Mouse (Mus musculus) CH12F3 (cell line): Measurements from ENCODE around the gene Fat4.

ENCODE experiments used
- in situ Hi-C: fragments of 300-500 bp; cut with MboI; formaldehyde crosslinking; loops from 2 replicates; pipeline ENCODE4 v1.14.3; 2020; ENCODE audit warnings: low sequenced_read_pairs

The Fat4 gene

GRCm38 (mm10) chr3:38900839-38901238, 14.1 kb downstream of the Fat4 start:
- in situ Hi-C loops: no loop called here

GRCm38 (mm10) chr3:38906832-38907231, 20.1 kb downstream of the Fat4 start:
- in situ Hi-C loops: no loop called here

DNA sequence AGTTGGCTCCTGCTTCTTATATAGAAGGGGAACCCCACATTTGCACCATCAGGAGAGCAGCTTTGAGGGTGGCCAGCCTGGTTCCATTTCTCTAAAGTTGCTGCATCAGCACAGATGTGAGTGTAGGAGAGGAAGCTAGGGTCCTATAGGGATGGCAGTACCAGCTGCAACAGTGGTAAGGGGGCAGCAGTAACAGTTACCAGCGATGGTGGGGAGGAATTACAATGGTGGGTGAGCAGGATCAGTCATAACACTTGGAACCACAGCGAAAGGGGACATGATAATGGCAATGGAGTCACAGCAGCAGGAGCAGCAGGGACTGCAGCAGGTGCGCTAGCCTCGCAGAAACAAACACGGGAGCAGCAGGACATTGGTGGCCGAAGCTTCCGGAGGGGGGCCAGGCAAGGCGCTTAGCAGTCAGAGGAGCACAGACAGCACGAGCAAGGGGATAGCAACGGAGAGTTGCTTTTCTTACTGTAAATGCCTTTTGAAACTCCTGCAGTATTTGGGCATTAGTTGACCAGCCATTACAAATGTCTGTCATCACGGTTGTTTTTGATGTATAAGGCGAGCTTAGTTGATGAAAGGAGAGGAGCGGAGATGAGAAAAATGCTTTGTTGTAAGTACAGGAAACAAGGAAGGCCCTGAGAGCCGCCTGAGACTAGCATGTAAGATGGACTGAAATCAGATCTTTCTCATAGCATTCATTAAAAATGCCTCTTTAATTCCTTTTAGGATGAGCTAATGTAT, 21.1 kb downstream of the Fat4 start:
- in situ Hi-C loops: no loop called here

DNA sequence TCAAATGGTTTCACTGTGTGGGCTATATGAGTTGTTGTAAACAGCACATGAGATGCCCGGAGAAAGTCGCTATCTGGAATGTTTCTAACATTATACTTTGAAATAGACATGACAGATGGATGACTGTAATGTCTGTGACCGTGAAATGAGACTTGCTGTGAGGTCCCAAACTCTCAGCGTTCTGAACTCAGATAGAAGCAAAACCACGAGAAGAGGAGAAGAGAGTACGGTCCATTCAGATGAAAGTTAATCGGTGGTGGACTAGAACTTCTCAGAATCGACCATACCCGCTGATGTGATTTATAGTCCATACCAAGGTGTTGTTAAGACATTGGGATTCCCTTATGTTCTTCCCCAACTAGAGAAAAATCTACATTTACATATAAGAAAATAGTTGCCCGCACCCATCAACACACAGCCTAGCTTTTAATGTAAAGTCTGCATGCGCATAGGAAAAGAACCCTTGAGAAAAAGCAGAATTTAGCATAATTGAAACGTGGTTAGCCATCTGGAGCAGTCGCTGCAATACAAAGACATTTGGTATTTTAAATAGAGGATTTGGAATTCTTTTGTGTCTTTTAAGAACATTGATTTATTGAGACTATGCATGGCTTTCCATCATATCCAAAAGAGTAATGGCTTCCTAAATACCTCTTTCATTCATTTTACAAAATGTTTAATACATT, 21.8 kb downstream of the Fat4 start:
- in situ Hi-C loops: no loop called here

DNA sequence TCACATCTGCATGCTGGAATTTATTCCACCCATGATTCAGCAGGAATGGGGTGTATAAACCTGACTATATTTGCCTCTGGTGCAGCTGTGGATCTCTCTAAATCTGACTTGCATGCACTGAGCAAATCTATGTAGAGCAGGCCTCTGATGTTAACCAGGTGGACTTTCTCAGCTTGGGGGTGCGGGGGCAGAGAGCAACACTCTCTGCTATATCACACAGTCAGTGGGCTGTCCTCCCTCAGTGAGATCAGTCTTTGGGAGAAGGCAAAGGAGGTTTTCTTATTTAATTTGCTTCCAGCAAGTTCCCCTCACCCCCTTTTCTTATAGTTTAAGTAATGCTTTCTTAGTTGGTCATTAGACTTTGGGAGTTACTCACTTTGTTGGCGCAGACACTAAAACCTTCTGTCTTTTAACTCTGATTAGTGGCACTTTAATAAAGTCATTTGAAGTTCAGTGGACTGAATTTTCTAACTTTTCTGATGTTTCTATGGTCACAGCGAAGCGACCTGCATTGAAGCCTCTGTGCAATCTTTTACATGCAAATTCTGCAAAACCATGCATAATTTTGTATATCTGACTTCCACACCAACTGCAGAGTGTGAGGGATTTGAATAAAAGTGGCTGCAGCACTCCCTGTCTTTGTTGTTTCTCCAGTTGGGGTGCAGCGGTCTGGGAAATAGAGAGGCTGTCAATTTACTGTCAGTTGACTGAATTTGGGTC, 26.2 kb downstream of the Fat4 start:
- in situ Hi-C loops: no loop called here

- in situ Hi-C loops: no loop called here
Measured at GRCm38 (mm10) chr3:38913488-38914105, 26.9 kb downstream of the Fat4 start.

DNA sequence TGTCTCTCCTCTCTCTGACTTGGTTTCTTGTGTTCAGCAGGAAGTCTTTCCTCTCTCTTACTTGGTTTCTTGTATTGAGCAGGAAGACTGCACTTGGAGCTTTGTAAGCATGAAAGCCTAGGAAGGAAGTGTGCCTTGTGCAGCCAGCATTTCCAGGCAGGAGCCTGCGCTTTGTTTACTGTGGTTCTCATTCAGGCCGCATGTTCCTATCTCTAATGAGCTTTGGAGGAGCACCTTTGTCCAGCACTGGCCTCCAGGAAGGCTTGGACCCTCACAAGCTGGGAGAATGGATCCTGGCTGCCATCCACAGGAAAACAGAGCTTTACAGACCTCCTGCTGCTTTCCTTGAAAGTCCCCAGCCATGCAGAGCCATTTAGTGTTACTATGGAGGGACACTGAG, 32.2 kb downstream of the Fat4 start:
- in situ Hi-C loops: no loop called here

DNA sequence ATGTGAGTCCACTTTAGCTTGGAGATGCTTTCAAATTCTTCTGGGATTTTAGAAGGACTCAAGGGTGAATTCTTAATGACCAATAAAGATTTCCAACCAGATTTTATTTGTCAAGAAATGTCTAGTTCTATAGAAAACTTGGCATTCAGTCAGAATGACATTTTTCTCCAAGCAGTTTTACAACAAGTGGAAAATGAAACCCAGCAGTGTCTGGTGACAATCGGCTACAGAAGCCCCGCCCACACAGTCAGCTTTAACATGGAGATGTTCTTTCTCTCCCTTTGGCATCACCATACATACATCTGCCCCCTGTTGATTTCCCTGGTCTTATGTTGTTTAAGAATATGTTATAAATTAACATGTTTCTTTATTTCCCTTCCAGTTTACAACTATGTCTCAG, 34.3 kb downstream of the Fat4 start:
- in situ Hi-C loops: no loop called here

DNA sequence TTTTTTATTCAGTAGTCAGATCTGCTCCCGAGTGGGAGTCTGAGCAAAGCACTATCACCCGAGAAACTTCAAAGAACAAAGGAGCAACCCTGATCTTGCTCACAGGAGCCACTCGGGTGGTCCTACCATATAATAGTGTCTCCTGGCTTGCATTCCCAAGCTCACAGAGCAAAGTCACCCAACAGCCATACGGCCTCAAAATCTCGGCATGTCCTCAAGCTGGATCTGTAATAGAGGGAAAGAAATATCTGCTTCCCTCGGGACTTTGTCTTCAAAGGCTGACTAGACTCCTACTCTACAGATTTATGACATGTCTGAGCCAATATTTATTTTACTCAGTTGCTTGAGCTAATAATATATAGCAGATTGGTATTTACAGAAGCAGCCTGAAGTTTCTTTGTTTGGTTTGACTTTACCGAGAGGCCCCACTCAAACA, 36.5 kb downstream of the Fat4 start:
- in situ Hi-C loops: no loop called here

- in situ Hi-C loops: no loop called here
Measured at GRCm38 (mm10) chr3:38928076-38928686, 41.4 kb downstream of the Fat4 start.

DNA sequence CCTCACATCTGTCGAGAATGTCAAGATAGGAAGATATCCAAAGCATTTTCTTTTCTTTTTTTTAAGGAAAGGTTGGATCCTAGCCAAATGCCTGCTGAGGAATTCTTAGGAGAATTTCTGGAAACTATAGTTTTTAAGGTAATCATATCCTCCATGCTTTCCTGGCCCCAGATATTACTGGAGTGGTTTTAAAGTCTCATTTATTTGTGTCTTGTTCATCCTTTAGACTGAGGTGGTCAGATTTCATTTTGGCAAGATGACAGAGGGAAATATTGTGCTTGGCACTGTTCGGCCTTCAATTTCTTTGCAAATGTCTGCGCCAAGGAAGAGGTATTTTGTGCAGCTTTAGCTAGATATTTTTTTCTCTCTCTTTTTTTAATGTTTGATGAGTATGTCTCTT, 42.0 kb downstream of the Fat4 start:
- in situ Hi-C loops: no loop called here

DNA sequence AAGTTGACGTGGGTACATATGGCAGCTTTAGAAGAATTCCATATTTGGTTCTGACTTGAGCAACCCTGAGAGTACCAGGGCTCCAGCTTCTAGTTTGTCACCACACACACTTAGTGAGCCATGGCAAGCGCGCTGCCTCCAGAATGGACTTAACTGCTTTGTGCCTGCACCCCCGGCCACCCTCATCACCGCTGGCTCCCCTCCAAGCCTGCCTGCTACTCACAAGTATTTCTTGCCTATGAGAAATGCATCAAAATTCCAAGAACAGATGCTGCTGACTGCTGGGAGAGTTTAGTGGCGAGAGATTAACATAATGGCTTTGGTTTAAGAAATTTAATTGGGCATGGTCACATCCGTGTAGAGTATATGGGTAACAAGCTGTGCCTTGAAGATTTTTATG, 48.0 kb downstream of the Fat4 start:
- in situ Hi-C loops: no loop called here

GRCm38 (mm10) chr3:38936485-38936884, 49.7 kb downstream of the Fat4 start:
- in situ Hi-C loops: no loop called here

DNA sequence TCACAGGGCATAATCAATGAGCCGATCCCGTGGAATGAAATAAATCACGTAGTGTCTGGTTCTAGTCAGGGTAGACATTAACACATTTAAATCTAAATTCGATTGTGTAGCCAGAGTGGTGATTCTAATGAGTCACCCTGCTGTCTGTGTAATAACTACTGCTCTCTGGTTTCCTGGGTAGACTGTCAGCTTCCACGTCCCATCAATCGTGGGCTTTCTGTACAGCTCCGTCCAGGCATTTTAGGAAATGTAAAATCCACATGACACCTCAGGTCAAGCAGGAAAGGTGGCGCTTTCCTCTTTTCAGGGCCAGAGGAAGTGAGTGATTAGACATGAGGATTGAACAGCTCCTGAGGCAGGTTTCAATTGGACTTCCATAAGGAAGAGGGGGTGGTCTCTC, 50.4 kb downstream of the Fat4 start:
- in situ Hi-C loops: no loop called here

DNA sequence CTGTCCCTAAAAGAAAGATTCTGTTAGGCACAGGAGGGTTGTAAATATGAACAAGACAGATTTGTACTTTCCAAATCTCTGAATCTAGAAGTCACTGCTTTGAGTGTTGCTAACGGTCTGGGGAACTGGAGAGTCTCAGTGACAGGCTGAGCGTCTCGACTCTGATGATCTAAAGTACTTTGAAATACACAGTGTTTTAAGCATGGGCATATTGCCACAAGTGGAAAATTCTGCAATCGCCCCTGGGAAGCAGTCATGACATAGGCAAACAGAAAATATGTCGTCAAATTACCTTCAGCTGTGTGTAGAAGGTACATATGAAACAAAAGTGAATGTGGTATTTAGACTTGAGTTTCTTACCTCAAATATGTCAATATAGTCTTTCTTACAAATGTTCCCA, 51.4 kb downstream of the Fat4 start:
- in situ Hi-C loops: no loop called here

DNA sequence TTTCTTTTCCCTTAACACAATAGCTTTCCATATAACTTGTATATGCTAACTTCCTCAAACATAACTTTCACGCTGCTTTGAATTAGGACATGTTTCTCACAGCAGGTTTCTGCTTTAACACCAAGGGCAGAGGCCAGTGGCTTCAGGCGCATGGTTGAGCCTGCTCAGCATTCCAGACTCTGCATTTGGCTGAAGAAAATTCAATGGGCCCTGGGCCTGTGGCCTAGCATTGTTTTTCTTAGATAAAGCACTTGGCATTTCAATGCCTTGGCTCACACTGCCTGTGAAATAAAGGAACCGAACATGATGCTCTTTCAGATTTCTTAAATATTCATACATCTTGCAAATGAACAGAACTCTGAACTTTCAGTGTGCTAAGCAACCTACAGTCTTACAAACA, 52.8 kb downstream of the Fat4 start:
- in situ Hi-C loops: no loop called here

- in situ Hi-C loops: no loop called here
Measured at GRCm38 (mm10) chr3:38940327-38940726, 53.6 kb downstream of the Fat4 start.

GRCm38 (mm10) chr3:38945157-38945556, 58.4 kb downstream of the Fat4 start:
- in situ Hi-C loops: no loop called here

GRCm38 (mm10) chr3:38947706-38948105, 61.0 kb downstream of the Fat4 start:
- in situ Hi-C loops: no loop called here

DNA sequence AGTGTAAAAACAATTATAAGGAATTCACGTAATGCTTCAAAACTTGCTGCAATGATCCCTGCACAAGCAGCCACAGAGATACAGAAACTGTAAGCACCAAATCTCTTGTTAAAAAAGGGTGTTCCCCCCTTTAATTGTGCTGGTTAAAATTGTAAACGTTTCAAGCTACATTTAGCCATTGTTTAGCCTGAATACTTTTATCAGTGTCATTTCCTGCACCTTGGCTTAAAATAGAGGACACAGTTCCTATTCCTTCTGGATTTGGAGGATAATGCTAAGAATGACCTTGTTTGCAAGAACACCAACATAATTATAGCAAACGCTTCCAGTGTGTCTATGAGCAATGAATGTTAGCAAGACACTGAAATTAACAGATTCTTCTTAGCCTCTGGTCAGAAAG, 65.9 kb downstream of the Fat4 start:
- in situ Hi-C loops: no loop called here

- in situ Hi-C loops: no loop called here
Measured at GRCm38 (mm10) chr3:38954196-38954595, 67.5 kb downstream of the Fat4 start.
